Mouse (Mus musculus) heart, embryonic 13.5 days (tissue): Measurements from ENCODE around the gene Spg7. TPM values are rescaled to one million over a fixed set of nuclear protein-coding genes. Genes with fewer than 3 reads are reported as not detected.
"Not testable (repeated sequence)": the region's sequence is repeated elsewhere in the genome, so short reads cannot be mapped to it uniquely, and the experiment has no call there.

ENCODE experiments used
- ATAC-seq: fragments of 200-750 bp; cut with Nextera tagmentation; 2 replicates; pipeline ENCODE4 v1.8.0; 2017; ENCODE audit warnings: moderate TSS enrichment; ENCODE audit not compliant: insufficient number of reproducible peaks, low FRiP score, low TSS enrichment; ENCODE audit errors: extremely low read depth
- H3K27ac ChIP-seq: fragments of 300-500 bp; sonication (generic); replicated peaks from 2 replicates; pipeline ENCODE4 v1.5.1; 2015; ENCODE audit warnings: moderate library complexity, mild to moderate bottlenecking, inconsistent platforms
- H3K27me3 ChIP-seq: fragments of 300-500 bp; sonication (generic); replicated peaks from 2 replicates; pipeline ENCODE4 v1.6.1; 2015; ENCODE audit warnings: mild to moderate bottlenecking, inconsistent platforms
- H3K36me3 ChIP-seq: fragments of 300-500 bp; sonication (generic); 2 replicates; pipeline ENCODE4 v1.6.1; 2015; ENCODE audit warnings: mild to moderate bottlenecking, inconsistent platforms
- H3K4me1 ChIP-seq: fragments of 300-500 bp; sonication (generic); 2 replicates; pipeline ENCODE4 v1.6.1; 2015; ENCODE audit warnings: inconsistent platforms
- H3K4me2 ChIP-seq: fragments of 300-500 bp; sonication (generic); 2 replicates; pipeline ENCODE4 v1.6.1; 2015; ENCODE audit warnings: inconsistent platforms, mild to moderate bottlenecking, moderate library complexity
- H3K4me3 ChIP-seq: fragments of 300-500 bp; sonication (generic); 2 replicates; pipeline ENCODE4 v1.5.1; 2015; ENCODE audit warnings: moderate library complexity, mild to moderate bottlenecking, inconsistent platforms
- H3K9ac ChIP-seq: fragments of 300-500 bp; sonication (generic); 2 replicates; pipeline ENCODE4 v1.6.1; 2015; ENCODE audit warnings: inconsistent platforms, mild to moderate bottlenecking, moderate library complexity
- H3K9me3 ChIP-seq: fragments of 300-500 bp; sonication (generic); 2 replicates; pipeline ENCODE4 v1.6.1; 2016; ENCODE audit warnings: inconsistent platforms
- WGBS: fragments of 180-500 bp; shearing (Covaris S2); methylation state at CpG from one replicate; pipeline ENCODE4 v1.1.7; 2015; ENCODE audit warnings: mixed read lengths; 5-methylcytosine and 5-hydroxymethylcytosine counted together
- polyA plus RNA-seq: library from polyadenylated mRNA; unstranded; fragments of >200 nt; fragmentation: Nextera tagmentation; extraction: Ambion mirVana; gene quantifications from 2 replicates; pipeline ENCODE4 v1.2.1, GENCODE M21; 2015

The Spg7 gene
- polyA plus RNA-seq, 1 experiment from 2014 or later: 62.2 TPM

DNA sequence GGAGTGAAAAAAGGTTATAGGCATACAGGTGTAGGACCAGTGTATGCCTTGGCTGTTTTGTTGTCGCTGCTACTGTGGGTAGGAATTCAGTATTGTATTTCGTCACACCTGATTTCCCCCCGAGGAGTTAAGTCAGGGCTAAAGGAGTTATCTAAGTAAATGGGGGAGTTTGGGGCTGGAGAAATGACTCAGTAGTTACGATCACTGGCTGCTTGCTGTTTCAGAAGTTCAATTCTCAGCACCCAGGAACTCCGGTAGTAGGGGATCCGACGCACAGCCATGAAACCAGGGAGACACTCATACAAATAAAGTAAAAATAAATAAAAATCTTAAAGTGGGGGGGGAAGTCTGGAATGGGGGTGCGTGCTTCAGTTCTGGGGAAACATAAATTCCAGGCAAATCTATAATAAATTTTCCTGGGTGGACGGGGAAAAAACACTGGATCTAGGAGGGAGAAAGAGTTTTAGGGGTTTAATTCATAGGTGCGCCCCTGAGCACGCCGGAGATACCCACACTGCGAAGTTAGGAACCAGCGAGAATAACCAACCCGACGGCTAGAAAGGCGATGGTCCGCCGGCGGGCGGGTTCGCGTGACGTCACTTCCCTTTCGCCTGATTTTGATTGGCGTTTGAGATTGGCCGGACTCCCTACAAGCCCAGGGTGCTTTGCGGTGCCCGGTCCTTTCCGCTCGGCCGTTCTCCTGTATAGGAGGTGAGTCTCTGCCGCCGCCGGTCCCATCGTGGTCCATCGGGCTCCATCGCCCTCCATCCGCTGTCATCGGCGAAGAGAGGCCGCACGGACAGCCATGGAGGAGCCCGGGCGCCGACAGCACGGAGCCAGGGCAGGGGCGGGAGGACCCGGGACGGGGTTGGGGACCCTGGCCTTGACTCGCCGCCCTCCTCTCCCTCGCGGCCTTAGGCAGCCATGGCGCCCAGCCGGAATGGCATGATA lies 39.3 kb downstream of the Spg7 start, which contains the start of gene Rpl13:
Gene Rpl13, plus strand, starts transcription at position 616 of the 951 bp plus-strand sequence.
- ATAC-seq: peak; percentile 88
- H3K9me3 ChIP-seq: no peaks in the 10 kb centered on the region
- H3K36me3 ChIP-seq: peaks cover 48% of the 10 kb centered on the region
- H3K4me3 ChIP-seq: peak within 1 kb of the TSS; percentile 84
- peak within 1 kb of the TSS; percentile 89 for H3K27ac ChIP-seq
- H3K4me1 ChIP-seq: peaks cover 15% of the 10 kb centered on the region
- peak within 1 kb of the TSS; percentile 93 for H3K9ac ChIP-seq
- WGBS: 2% methylated on average over 53 of the region's 56 CpGs
- H3K4me2 ChIP-seq: peak within 1 kb of the TSS; percentile 90
- H3K27me3 ChIP-seq: no peaks in the 10 kb centered on the region

DNA sequence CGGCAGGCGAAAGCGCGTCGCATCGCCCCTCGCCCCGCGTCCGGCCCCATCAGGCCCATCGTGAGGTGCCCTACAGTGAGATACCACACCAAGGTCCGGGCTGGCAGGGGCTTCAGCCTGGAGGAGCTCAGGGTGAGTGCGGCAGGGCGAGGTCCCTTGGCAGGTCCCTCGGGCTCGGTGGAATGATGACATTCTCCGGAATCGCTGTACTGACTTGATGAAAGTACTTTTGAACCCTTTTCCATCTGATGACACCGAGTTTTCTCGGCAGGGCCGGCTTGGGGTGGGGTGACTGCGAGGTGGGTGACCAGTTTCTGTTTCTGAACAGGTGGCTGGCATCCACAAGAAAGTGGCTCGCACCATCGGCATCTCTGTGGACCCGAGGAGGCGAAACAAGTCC lies 40.1 kb downstream of the Spg7 start:
- not testable (repeated sequence) for ATAC-seq, H3K27me3 ChIP-seq, H3K9me3 ChIP-seq
- whole genome bisulfite sequencing: 1% methylated on average over 26 of the region's 26 CpGs
- peak overlapping the region; percentile 90 for H3K4me2 ChIP-seq
- H3K36me3 ChIP-seq: peaks cover 40% of the 10 kb centered on the region
- peak overlapping the region; percentile 84 for H3K4me3 ChIP-seq
- peak overlapping the region; percentile 89 for H3K27ac ChIP-seq
- peaks cover 15% of the 10 kb centered on the region for H3K4me1 ChIP-seq
- H3K9ac ChIP-seq: peak overlapping the region; percentile 93

DNA sequence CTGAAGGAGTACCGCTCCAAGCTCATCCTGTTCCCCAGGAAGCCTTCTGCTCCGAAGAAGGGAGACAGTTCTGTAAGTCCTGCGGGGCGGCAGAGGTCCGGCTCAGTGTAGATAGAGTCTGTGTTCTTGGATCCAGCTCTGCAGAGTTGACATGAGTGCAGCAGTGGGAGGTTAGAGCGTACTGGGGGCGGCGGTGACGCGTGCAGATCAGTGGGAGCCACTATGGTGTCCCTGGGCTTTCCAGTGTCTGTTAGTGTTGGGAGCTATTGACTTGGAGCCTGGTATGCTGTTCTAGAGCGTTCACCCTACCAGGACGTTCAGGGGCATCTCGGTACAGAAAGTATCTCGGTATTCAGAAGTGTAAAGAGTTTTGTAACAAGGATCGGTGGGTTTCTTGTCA lies 40.5 kb downstream of the Spg7 start:
- Histone ChIP-seq H3K9ac (peak overlapping the region; percentile 93), H3K27me3 (no peaks in the 10 kb centered on the region), H3K4me1 (peaks cover 15% of the 10 kb centered on the region), H3K4me2 (peak overlapping the region; percentile 90), H3K27ac (peak overlapping the region; percentile 89), H3K4me3 (peak overlapping the region; percentile 84), H3K36me3 (peaks cover 35% of the 10 kb centered on the region), H3K9me3 (no peaks in the 10 kb centered on the region)
- ATAC-seq: no peak
- WGBS: 12% methylated on average over 15 of the region's 15 CpGs

DNA sequence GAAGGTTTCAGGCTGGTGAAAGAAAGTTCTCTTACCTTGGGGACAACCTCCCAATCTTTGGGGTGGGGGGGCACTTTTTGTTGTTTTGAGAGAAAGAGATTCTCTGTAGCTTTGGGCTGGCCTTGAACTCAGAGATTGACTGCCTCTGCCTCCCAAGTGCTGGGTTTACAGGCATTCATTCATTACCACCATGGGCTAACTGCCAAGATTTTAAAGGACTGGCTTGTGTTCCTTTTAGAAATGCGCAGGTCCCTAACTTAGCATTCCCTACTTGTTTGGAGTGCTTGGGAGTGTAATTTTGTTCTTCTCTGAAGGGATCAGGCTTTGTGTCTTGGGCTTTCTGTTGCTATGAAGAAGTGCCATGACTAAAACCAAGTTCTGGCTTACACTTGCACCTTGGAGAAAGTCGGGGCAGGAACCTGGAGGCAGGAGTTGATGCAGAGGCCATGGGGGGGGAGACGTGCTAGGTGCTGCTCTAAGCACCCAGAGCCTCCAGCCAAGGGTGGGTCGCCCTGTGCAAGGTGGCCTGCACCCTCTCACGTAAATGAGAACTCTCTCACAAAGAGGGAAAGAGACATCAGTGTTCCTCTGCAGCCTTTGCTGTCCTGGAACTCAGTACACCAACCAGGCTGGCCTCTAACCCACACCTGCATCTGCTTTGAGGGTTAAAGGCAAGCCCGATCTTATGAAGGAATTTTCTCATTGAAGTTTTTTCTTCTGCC lies 41.5 kb downstream of the Spg7 start:
- peak overlapping the region; percentile 90 for H3K4me2 ChIP-seq
- peak overlapping the region; percentile 84 for H3K4me3 ChIP-seq
- H3K27me3 ChIP-seq: no peaks in the 10 kb centered on the region
- H3K27ac ChIP-seq: peak overlapping the region; percentile 89
- H3K9ac ChIP-seq: peak overlapping the region; percentile 93
- peaks cover 15% of the 10 kb centered on the region for H3K4me1 ChIP-seq
- H3K36me3 ChIP-seq: peaks cover 31% of the 10 kb centered on the region
- WGBS: 80% methylated on average over 6 of the region's 6 CpGs
- no peak for ATAC-seq
- H3K9me3 ChIP-seq: no peaks in the 10 kb centered on the region

DNA sequence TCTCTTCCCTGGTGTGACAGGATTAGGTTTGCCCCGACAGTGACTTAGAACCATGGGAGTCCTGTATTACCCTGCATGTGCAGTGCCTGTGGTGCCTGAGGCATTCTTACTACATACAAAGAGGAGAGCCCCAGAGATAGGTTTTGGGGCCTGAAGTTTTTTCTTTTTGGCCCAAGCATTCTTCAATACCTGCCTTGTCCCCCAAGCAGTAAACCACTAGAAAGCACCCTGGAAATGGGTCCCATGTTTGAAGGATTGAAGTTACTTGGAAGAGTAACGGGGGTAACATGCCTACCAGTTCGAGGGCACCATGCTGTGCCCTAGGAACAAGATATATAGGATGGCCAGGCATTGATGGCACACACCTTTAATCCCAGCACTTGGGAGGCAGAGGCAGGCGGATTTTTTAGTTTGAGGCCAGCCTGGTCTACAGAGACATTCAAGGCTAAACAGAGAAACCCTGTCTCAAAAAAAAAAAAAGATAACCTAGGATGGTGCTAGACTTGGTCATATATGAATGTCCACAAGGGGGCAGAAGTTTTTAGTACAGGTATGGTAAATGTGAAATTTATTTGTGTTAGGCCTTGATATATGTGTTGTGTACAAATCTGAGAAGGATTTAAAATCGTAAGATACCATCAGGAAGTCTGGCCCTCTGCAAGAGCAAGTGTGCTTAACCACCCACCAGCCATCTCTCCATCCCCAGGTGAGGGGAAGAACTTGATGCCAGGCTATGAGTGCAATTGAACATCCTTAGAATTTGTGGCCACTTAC lies 43.0 kb downstream of the Spg7 start:
- Histone ChIP-seq H3K9me3 (no peaks in the 10 kb centered on the region), H3K9ac (no peak overlapping the region), H3K27ac (no peak overlapping the region), H3K4me3 (no peak overlapping the region), H3K27me3 (no peaks in the 10 kb centered on the region), H3K4me2 (no peak overlapping the region), H3K4me1 (peaks cover 15% of the 10 kb centered on the region), H3K36me3 (peaks cover 31% of the 10 kb centered on the region)
- 71% methylated on average over 5 of the region's 5 CpGs for WGBS
- ATAC-seq: no peak

DNA sequence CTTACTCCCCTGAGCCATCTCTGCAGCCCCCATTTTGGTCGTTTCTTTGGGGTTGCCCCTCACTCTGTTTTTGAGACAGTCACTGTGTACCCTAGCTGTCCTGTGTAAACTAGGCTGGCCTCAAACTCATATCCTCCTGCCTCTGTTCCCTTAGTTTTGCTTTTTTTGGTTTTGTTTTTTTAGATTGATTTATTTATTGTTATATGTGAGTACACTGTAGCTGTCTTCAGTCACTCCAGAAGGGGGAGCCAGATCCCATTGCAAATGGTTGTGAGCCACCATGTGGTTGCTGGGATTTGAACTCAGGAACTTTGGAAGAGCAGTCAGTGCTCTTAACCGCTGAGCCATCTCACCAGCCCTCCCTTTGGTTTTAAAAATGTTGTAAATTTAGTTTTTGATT lies 43.8 kb downstream of the Spg7 start:
- Histone ChIP-seq H3K9ac (no peak overlapping the region), H3K9me3 (no peaks in the 10 kb centered on the region), H3K4me1 (peaks cover 14% of the 10 kb centered on the region), H3K27ac (no peak overlapping the region), H3K27me3 (peaks cover 3% of the 10 kb centered on the region; the same call in 1 of the 2 replicates), H3K4me2 (no peak overlapping the region), H3K36me3 (peaks cover 31% of the 10 kb centered on the region), H3K4me3 (no peak overlapping the region)
- no peak for ATAC-seq
- 47% methylated on average over 2 of the region's 2 CpGs for WGBS

DNA sequence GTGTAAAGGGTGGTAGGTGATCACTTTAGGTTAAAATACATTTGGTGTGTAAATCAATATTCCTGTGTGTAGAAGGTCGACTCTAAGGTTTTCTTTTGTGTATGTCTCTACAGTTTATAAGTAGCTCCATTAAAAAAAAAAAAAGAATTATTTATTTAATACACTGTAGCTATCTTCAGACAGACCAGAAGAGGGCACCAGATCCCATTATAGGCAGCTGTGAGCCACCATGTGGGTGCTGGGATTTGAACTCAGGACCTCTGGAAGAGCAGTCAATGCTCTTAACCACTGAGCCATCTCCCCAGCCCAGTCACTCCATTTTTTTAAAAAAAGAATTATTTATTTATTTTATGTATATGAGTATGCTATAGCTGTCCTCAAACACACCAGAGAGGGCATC lies 45.3 kb downstream of the Spg7 start:
- H3K27ac ChIP-seq: no peak overlapping the region
- ATAC-seq: no peak
- no peak overlapping the region for H3K9ac ChIP-seq
- H3K27me3 ChIP-seq: peaks cover 5% of the 10 kb centered on the region; the same call in 1 of the 2 replicates
- H3K4me1 ChIP-seq: peaks cover 11% of the 10 kb centered on the region
- no peaks in the 10 kb centered on the region for H3K9me3 ChIP-seq
- 76% methylated on average over 1 of the region's 1 CpGs for WGBS
- no peak overlapping the region for H3K4me2 ChIP-seq
- H3K36me3 ChIP-seq: peaks cover 31% of the 10 kb centered on the region
- no peak overlapping the region for H3K4me3 ChIP-seq

DNA sequence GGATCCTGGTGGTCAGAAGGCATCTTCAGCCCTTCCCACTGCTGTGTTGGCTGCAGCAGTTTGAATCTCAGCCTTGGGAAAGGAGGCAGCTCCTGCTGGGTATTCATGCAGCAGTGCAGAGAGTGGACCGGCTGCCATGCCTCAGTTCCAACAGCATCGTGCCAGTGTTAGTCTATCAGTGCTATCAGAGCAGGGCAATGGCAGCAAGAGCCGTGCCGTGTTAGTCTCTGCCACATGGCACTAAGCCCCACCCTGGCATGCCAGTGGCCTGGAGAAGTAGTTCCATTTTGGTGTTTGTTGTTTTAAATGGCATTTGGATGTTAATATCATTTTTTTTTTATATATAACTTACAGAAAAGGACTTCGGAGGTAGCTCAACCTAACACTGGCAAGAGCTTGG lies 46.2 kb downstream of the Spg7 start:
- H3K4me2 ChIP-seq: no peak overlapping the region
- no peak overlapping the region for H3K4me3 ChIP-seq
- peaks cover 5% of the 10 kb centered on the region for H3K4me1 ChIP-seq
- H3K36me3 ChIP-seq: peaks cover 22% of the 10 kb centered on the region
- no peak overlapping the region for H3K27ac ChIP-seq
- no peak overlapping the region for H3K9ac ChIP-seq
- no peak for ATAC-seq
- WGBS: 71% methylated on average over 5 of the region's 5 CpGs
- peaks cover 5% of the 10 kb centered on the region; the same call in 1 of the 2 replicates for H3K27me3 ChIP-seq
- no peaks in the 10 kb centered on the region for H3K9me3 ChIP-seq

DNA sequence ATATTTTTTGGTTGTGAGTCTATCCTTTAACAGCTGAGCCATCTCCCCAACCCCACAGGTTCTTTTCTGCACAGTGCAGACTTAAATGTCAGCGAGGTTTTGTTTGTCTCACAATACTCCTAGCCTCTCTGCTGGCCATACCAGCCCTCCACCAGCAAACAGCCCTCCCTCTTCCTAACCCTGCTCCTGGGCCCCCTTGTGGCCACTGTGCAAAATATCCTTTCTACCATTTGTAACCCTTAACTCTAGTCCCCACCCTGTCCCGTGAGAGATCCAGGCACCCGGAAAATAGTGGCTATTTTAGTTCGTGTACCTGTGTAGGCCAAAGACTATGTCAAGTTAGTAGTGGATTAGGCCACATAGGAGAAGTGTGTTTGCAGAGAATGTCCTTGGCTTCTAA lies 47.9 kb downstream of the Spg7 start:
- 10% methylated on average over 4 of the region's 4 CpGs for WGBS
- no peak overlapping the region for H3K4me3 ChIP-seq
- H3K27me3 ChIP-seq: peaks cover 17% of the 10 kb centered on the region
- no peak overlapping the region for H3K9ac ChIP-seq
- no peaks in the 10 kb centered on the region for H3K9me3 ChIP-seq
- H3K36me3 ChIP-seq: peaks cover 5% of the 10 kb centered on the region
- no peak overlapping the region for H3K27ac ChIP-seq
- 0 out of 2 replicates have a peak, but pooled peaks cover 7% of the 10 kb centered on the region for H3K4me1 ChIP-seq
- H3K4me2 ChIP-seq: no peak overlapping the region
- no peak; the same call in 1 of the 2 replicates for ATAC-seq

DNA sequence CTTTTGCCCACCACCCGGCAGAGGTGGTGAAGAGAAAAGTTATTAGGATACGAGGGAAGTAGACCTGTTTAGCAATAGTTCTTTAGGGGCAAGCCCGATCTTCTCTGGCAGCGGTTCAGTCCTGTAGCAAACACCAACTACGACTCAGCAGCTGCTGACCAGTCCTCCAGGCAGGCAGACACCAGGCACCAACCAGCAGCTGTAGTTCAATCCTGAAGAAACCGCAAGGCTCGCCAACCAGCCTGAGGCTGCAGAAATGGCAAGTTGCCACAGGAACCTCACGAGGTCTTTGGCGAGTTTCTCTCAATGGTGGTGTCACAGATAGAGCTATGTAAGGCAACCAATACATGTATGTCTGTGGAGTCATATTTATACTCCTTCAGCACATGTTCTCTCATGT lies 50.1 kb downstream of the Spg7 start:
- no peak overlapping the region for H3K27ac ChIP-seq
- no peak overlapping the region for H3K4me3 ChIP-seq
- 76% methylated on average over 9 of the region's 9 CpGs for WGBS
- H3K9me3 ChIP-seq: no peaks in the 10 kb centered on the region
- no peak overlapping the region for H3K4me2 ChIP-seq
- H3K27me3 ChIP-seq: peaks cover 40% of the 10 kb centered on the region
- H3K36me3 ChIP-seq: no peaks in the 10 kb centered on the region
- H3K4me1 ChIP-seq: peaks cover 22% of the 10 kb centered on the region
- ATAC-seq: no peak
- no peak overlapping the region for H3K9ac ChIP-seq
